Mouse (Mus musculus) heart, postnatal 0 days (tissue): ENCODE data around the gene Mecom.

Source experiments
- CTCF ChIP-seq: IDR thresholded peaks from 2 replicates; pipeline ENCODE4 v1.5.1; 2016; ENCODE audit warnings: antibody characterized with exemption, control low read depth, low read depth
- EP300 ChIP-seq: IDR thresholded peaks from 2 replicates; pipeline ENCODE4 v1.6.1; 2016; ENCODE audit warnings: antibody characterized with exemption, low read depth

DNA sequence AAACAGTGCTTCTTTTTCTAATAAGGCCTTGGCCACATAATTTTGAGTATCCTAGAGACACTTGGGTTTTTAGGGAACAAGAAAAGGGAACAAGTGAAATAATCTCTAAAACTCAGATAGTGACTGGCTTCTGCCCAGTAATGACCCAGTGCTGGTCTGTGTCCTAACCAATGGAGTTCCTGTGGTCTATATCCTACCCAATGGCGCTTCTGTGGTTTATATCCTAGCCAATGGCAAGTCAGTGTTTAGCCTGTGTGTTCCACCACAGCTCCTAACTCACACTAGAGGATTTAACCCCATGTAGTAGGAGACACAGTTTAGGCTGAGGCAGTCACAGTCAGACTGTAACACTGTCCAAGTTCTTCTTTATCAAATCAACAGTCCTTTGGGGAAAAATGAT lies 313.8 kb downstream of the Mecom start:
- TF ChIP-seq CTCF (no peak), EP300 (no peak)
